Mouse (Mus musculus): ENCODE measurements at regions not wholly inside any gene's neighbourhood (a gene's known extent, or its start where the extent isn't known, plus 50 kb on each side); places are given as distances from the start of the nearest gene placed in this dataset.

GRCm38 (mm10) chr13:48171309-48171953 lies 89.6 kb upstream of the Id4 start:
- DNase-seq (ENCODE audit: low spot score in 2 of 2), result no peak

DNA sequence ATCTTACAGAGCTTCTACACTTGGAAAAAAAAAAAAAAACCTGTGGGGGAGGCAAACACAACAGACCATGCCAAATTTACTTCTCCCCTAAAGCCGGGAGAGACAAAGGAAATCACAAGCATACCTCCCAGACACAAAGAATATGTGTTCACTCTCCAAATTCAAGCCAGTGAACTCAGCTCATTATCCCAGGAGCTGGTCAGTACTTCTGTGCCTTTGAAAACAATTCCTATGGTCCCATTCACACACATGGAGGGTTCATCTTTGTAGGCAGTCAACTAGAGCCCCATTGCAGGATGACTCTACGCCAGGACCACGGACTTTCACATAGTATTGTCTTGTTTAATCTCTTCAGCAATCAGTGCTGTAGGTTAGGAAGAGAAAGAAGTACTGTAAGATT lies 89.0 kb upstream of the Id4 start:
- no peak for DNase-seq (ENCODE audit: low spot score in 2 of 2)

- DNase-seq (ENCODE audit: low spot score in 2 of 2), result no peak
These were observed 68.6 kb upstream of the Id4 start for GRCm38 (mm10) chr13:48192476-48192875.

GRCm38 (mm10) chr13:48193942-48194341 lies 67.1 kb upstream of the Id4 start:
- peak; percentile 18 to 65 for DNase-seq (ENCODE audit: low spot score in 2 of 2)

DNA sequence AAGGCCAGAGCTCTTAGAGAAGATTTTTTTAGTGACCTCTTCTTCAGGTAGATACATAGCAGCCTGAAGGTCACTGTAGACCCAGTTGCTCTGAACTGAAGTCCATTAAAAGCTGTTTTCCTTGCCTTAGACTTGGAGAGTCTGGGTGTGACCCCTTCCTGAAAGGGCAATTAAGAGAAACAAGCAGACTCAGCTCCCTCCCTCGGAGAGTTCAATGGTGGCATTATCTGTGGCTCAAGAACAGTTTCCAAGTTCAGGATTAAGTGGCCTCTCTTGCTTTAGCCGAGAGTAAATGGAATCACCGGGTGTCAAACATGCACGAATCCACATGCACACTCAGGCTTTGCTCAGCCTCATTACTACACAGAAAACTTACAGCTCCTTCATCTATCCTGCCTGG lies 53.2 kb upstream of the Id4 start:
- DNase-seq (ENCODE audit: low spot score in 2 of 2), result no peak

Measured in urinary bladder, postnatal 36 days (tissue).